In the genomic region with DNA sequence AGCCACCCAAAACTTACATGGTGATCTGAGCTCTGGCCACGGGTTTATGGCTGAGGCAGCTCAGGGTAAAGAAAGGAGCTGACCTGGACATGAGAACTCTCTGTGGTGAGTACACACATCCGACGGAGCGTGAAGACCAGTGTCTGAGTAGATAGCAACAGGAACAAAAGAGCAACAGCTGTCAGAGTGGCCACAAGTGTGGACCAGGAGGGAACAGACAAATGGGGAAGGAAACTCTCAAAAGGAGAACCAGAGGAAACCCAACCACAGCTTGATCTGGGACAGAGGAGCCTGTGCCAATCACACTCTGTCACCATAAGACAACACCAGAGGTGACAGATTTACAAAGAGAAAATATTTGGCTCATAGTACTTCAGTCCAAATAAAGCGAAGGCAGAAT, we compare ENCODE assay signal across 19 mouse cellular contexts. TPM values are rescaled to one million over a fixed set of nuclear protein-coding genes. Genes with fewer than 3 reads are reported as not detected.
A peak's percentile ranks its signal among the peaks of the same experiment; 100 is the strongest.
DNase-seq lines count a peak whose midpoint lies in the region; ATAC-seq and TF ChIP-seq lines count a peak whose summit lies in the region.
"Had no signal": no experiment of that assay in that cellular context is flagged by ENCODE, and none has a peak within 500 bp of the region (broad histone marks: within the 10 kb centered on the region; RNA-seq: fewer than 3 reads in every experiment).

No protein-coding gene starts in this region.

- no peaks in the 10 kb centered on the region for H3K4me1 ChIP-seq in lung, postnatal 0 days (ENCODE audit: insufficient read depth, low read depth, low read length)
- H3K4me1 ChIP-seq in bone marrow macrophage, adult 2 months (ENCODE audit: control insufficient read depth, insufficient read depth, low read length): peaks cover 39% of the 10 kb centered on the region
- H3K4me1 ChIP-seq: embryonic facial prominence, embryonic 13.5 days had no signal

- no peak for TF ChIP-seq POLR2A in bone marrow macrophage, adult 2 months (IDR thresholded peaks at IDR 0.05; ENCODE audit: borderline replicate concordance, low read depth, low read length)

- WGBS in lung, postnatal 0 days: 58% methylated on average over 5 of the region's 5 CpGs

- peak; percentile 97 for DNase-seq in heart, adult 11 months
- no peak for DNase-seq in heart, postnatal 14 days
- peak; percentile 46 for DNase-seq in lung, postnatal 0 days (ENCODE audit: low spot score)
- DNase-seq in lung, postnatal 14 days: no peak
- no peak for DNase-seq in ovary, adult 18-20 months (ENCODE audit: low spot score)
- DNase-seq in cerebellum, postnatal 36 days: no peak
- DNase-seq: cerebellum, postnatal 10 days; kidney, adult 8-10 months; lung, embryonic 14.5 days; right cerebral cortex, postnatal 25 days had no signal

- H3K36me3 ChIP-seq in lung, postnatal 0 days (ENCODE audit: insufficient read depth, low read length): no peaks in the 10 kb centered on the region
- H3K36me3 ChIP-seq: embryonic facial prominence, embryonic 13.5 days; heart, embryonic 13.5 days had no signal

- ATAC-seq in lung, postnatal 0 days: no peak
- ATAC-seq in monocyte, adult 5-6 weeks (replicated peaks; ENCODE audit: insufficient number of reproducible peaks, low FRiP score, low TSS enrichment, poor library complexity, severe bottlenecking): peak; percentile 85
- ATAC-seq: activated CD4-positive, CD25-positive, alpha-beta regulatory T cell, adult 4 months; midbrain, embryonic 16.5 days had no signal

- H3K4me3 ChIP-seq in lung, postnatal 0 days (ENCODE audit: low read depth, low read length): no peak overlapping the region
- H3K4me3 ChIP-seq in bone marrow macrophage, adult 2 months (ENCODE audit: insufficient read depth, low read length): peak overlapping the region; percentile 10
- H3K4me3 ChIP-seq: embryonic facial prominence, embryonic 13.5 days; forebrain, embryonic 12.5 days; heart, embryonic 13.5 days; hindbrain, embryonic 13.5 days; neural tube, embryonic 15.5 days had no signal

- H3K4me2 ChIP-seq in lung, postnatal 0 days (replicated peaks; ENCODE audit: low read depth, low read length): no peak overlapping the region
- H3K4me2 ChIP-seq: embryonic facial prominence, embryonic 13.5 days; forebrain, embryonic 12.5 days; heart, embryonic 13.5 days; hindbrain, embryonic 13.5 days; lung, embryonic 14.5 days; neural tube, embryonic 15.5 days had no signal

- intact Hi-C loops in heart, postnatal 14 days (cut with DNase I): loop anchor here (5.0 kb wide), 1 partner anchor 366 kb away; no protein-coding TSS in a partner anchor

- no peak overlapping the region for H3K27ac ChIP-seq in lung, postnatal 0 days (ENCODE audit: low read length)
- peak overlapping the region; percentile 45 for H3K27ac ChIP-seq in bone marrow macrophage, adult 2 months (ENCODE audit: insufficient read depth, low read depth, low read length)
- H3K27ac ChIP-seq: embryonic facial prominence, embryonic 13.5 days; forebrain, embryonic 12.5 days; heart, embryonic 13.5 days; hindbrain, embryonic 13.5 days; neural tube, embryonic 15.5 days had no signal

- H3K9me3 ChIP-seq in lung, postnatal 0 days (ENCODE audit: low read length): no peaks in the 10 kb centered on the region
- H3K9me3 ChIP-seq: embryonic facial prominence, embryonic 13.5 days; forebrain, embryonic 12.5 days; heart, embryonic 13.5 days; hindbrain, embryonic 13.5 days; neural tube, embryonic 15.5 days had no signal

- H3K27me3 ChIP-seq in lung, postnatal 0 days (replicated peaks; ENCODE audit: insufficient read depth, low read length): no peaks in the 10 kb centered on the region
- H3K27me3 ChIP-seq: embryonic facial prominence, embryonic 13.5 days; forebrain, embryonic 12.5 days; heart, embryonic 13.5 days; hindbrain, embryonic 13.5 days; neural tube, embryonic 15.5 days had no signal

- TF ChIP-seq EP300 in lung, postnatal 0 days (IDR thresholded peaks at IDR 0.05): no peak

- H3K9ac ChIP-seq in lung, postnatal 0 days (replicated peaks; ENCODE audit: low read depth): no peak overlapping the region
- H3K9ac ChIP-seq: embryonic facial prominence, embryonic 13.5 days; forebrain, embryonic 12.5 days; heart, embryonic 13.5 days; hindbrain, embryonic 13.5 days; lung, embryonic 14.5 days; neural tube, embryonic 15.5 days had no signal

- no peak for TF ChIP-seq CTCF in lung, postnatal 0 days (IDR thresholded peaks at IDR 0.05)
- no peak for TF ChIP-seq CTCF in bone marrow macrophage, adult 2 months (IDR thresholded peaks at IDR 0.05; ENCODE audit: low read depth, low read length)

RNA-seq across cellular contexts. Expression of a gene that starts 17.9 kb away (rescaled TPM):
- total RNA-seq in heart, postnatal 14 days (2021): 1 to 10 TPM; 7.5 to 7.6 TPM
- polyA plus RNA-seq in lung, postnatal 0 days (2015; fragmentation: Nextera tagmentation; extraction: Ambion mirVana): 1.8 and 2.2 TPM in 2 replicates
- 7.4 and 7.6 TPM in 2 replicates for polyA plus RNA-seq in bone marrow macrophage, adult 2 months (2012; ENCODE audit: insufficient read depth, insufficient read length, missing spikeins)
- total RNA-seq in monocyte, adult 5-6 weeks (2017): 1.9 to 3.7 TPM (median 3.5 TPM) in 3 replicates

Comparison
In these comparisons a context has a peak if more than half of its experiments do, and no peak if none do; other contexts are left out.
1. DNase-seq: peak in heart, adult 11 months (single experiment) and lung, postnatal 0 days (single experiment); none in heart, postnatal 14 days (0 of 2), lung, postnatal 14 days (single experiment), ovary, adult 18-20 months (single experiment) and cerebellum, postnatal 36 days (0 of 2).